Mouse (Mus musculus) C2C12 (cell line): ENCODE data around the gene Zfp36l2. TPM values are rescaled to one million over a fixed set of nuclear protein-coding genes. Genes with fewer than 3 reads are reported as not detected.

Experiments used
- H3K27me3 ChIP-seq: one replicate; pipeline ENCODE4 v1.6.1; 2011; ENCODE audit not compliant: control insufficient read depth, insufficient read depth, insufficient read length
- H3K36me3 ChIP-seq: one replicate; pipeline ENCODE4 v1.6.1; 2011; ENCODE audit not compliant: control insufficient read depth, insufficient read depth
- H3K4me3 ChIP-seq: one replicate; pipeline ENCODE4 v1.5.1; 2011; ENCODE audit warnings: mild to moderate bottlenecking, control low read depth; ENCODE audit not compliant: poor library complexity, insufficient read depth, severe bottlenecking
- H3K79me2 ChIP-seq: one replicate; pipeline ENCODE4 v1.6.1; 2011; ENCODE audit not compliant: control insufficient read depth, insufficient read depth
- H3K79me3 ChIP-seq: one replicate; pipeline ENCODE4 v1.6.1; 2011; ENCODE audit warnings: low read depth, control low read depth
- H3ac ChIP-seq: one replicate; pipeline ENCODE3; 2011; ENCODE audit warnings: low read depth; ENCODE audit not compliant: control insufficient read depth, insufficient read length
- CEBPB ChIP-seq: IDR thresholded peaks from one replicate; pipeline ENCODE4 v1.6.1; 2011; ENCODE audit warnings: low read depth, mild to moderate bottlenecking, control low read depth, moderate library complexity
- CTCF ChIP-seq: IDR thresholded peaks from one replicate; pipeline ENCODE4 v1.5.1; 2011; ENCODE audit not compliant: control insufficient read depth, insufficient read depth, insufficient read length
- FOSL1 ChIP-seq: IDR thresholded peaks from one replicate; pipeline ENCODE4 v1.8.0; 2011; ENCODE audit warnings: mild to moderate bottlenecking, low read length; ENCODE audit not compliant: poor library complexity, insufficient read depth, severe bottlenecking
- MAX ChIP-seq: IDR thresholded peaks from one replicate; pipeline ENCODE4 v1.6.1; 2011; ENCODE audit warnings: mild to moderate bottlenecking, control low read depth
- MYOD1 ChIP-seq: IDR thresholded peaks from one replicate; pipeline ENCODE4 v1.6.1; 2011; ENCODE audit warnings: low read depth; ENCODE audit not compliant: control insufficient read depth, insufficient read length
- MYOG ChIP-seq: IDR thresholded peaks from one replicate; pipeline ENCODE4 v1.6.1; 2011; ENCODE audit not compliant: control insufficient read depth, insufficient read length; ENCODE audit errors: extremely low read depth
- USF1 ChIP-seq: IDR thresholded peaks from one replicate; pipeline ENCODE4 v1.6.1; 2011; ENCODE audit warnings: low read depth, mild to moderate bottlenecking, control low read depth, moderate library complexity
- polyA plus RNA-seq: library from polyadenylated mRNA; unstranded; fragments of >200 nt; fragmentation: generic; extraction: Trizol; gene quantifications from one replicate; pipeline ENCODE4 v1.2.1, GENCODE M21; 2012; ENCODE audit warnings: missing spikeins

Zfp36l2 gene
- polyA plus RNA-seq, 1 experiment = 61.8 TPM

DNA sequence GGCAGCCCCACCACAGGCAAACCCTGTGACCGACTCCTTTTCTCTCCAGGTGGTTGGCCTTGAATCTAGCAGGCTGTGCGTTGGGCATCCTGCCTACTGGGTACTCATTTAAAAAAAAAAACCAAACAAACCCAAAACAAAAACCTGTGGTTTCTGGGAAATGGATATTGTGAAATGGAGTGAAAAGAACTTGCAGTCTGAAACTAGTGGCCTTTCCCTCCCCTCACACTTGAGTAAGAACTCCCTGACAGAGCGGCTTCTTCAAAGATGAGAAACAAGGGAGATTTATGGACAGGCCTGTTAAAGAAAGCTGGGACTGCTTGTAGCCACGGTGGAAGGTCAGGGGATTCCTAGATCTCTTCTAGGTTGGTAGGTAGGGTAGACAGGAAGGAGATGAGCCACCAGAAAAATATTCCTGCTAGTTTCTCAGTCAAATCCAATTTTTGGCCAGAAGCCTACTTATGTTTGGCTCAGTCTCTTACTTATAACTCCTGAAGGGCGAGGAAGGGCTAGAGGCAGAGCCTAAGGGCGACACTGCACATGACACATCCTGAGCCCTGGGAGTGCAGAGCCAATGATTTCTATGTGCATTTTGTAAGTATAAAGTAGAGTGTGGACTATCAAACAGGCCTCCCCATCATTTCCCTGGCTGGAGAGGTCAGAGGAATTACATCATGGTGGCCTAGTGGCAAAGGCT, 27.7 kb upstream of the Zfp36l2 start:
- Histone ChIP-seq H3ac (no peak overlapping the region), H3K79me2 (no peaks in the 10 kb centered on the region), H3K79me3 (no peaks in the 10 kb centered on the region), H3K36me3 (peaks cover 12% of the 10 kb centered on the region), H3K4me3 (no peak overlapping the region), H3K27me3 (no peaks in the 10 kb centered on the region)
- no peak for TF ChIP-seq CEBPB
- no peak for TF ChIP-seq MAX

DNA sequence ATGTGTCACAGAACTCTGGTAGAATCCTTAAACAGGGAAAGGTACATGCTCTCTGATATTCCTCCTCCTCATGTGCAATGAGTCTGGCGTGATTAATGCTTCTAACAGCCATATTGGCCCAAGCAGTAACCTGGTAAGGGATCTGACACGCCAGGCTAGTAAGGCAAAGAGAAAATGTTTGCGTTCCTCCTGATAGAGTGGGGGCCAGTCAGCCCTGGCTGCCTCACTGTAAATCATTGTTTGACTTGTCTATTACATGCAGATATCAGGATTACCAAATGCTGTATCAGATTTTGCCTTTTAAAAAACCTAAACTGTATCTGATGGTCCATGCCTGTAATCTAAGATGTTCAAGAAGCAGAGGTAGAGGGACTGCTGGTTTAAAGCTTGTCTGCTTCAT, 25.7 kb upstream of the Zfp36l2 start:
- no peaks in the 10 kb centered on the region for H3K27me3 ChIP-seq
- H3K4me3 ChIP-seq = no peak overlapping the region
- H3ac ChIP-seq = no peak overlapping the region

DNA sequence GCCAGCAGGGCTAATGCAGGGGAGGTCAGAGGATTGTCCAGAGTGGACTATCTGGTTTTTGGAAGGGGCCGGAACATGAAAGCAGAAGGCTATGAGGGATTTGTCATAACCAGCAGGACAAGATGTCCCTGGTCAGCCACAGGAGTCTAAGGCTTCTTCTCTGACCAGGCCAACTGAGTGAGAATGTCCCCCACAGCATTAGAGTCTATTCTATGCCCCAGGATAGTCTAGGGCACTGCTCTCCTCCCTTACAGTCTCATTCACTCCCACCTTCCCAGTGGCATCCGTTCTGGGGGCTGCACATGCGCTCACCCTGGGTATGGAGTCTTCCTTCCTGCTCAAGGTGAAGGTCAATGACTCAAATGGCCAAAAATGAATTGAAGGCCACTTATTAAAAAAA, 19.9 kb upstream of the Zfp36l2 start:
- Histone ChIP-seq H3K79me2 (no peaks in the 10 kb centered on the region), H3ac (no peak overlapping the region), H3K79me3 (no peaks in the 10 kb centered on the region), H3K4me3 (no peak overlapping the region), H3K27me3 (no peaks in the 10 kb centered on the region), H3K36me3 (peaks cover 11% of the 10 kb centered on the region)
- TF ChIP-seq MYOD1 (no peak), USF1 (no peak), FOSL1 (no peak), MYOG (no peak), CEBPB (no peak), CTCF (no peak), MAX (no peak)

More for the DNA sequence above, 25.7 kb upstream of the Zfp36l2 start:
- H3K79me2 ChIP-seq = no peaks in the 10 kb centered on the region
- no peaks in the 10 kb centered on the region for H3K36me3 ChIP-seq
- TF ChIP-seq MYOD1 (no peak), MAX (no peak), FOSL1 (no peak), MYOG (no peak), USF1 (no peak), CTCF (no peak), CEBPB (no peak)
- no peaks in the 10 kb centered on the region for H3K79me3 ChIP-seq

DNA sequence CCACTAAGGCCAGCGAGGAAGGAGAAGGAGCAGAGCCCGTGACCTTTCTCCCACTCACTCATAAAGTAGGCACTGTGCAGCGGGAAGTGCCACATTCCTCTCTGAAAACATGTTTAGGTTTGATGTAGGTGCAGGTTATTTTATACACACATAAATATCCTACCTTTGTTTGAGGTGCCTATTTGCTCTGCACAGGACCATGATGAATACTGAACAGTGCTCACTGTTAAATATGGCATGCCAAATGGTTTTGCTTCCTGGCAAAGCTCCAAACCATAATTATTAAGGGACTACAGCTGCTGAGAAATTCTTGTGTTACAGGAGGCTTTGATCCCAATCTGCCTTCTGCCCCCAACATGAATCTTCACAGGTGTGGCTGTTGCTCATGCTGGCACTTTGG, 18.5 kb upstream of the Zfp36l2 start:
- H3ac ChIP-seq = no peak overlapping the region
- H3K79me2 ChIP-seq = no peaks in the 10 kb centered on the region
- no peaks in the 10 kb centered on the region for H3K79me3 ChIP-seq
- H3K36me3 ChIP-seq = peaks cover 11% of the 10 kb centered on the region
- H3K27me3 ChIP-seq = no peaks in the 10 kb centered on the region
- TF ChIP-seq MYOG (no peak), CTCF (no peak), FOSL1 (no peak), CEBPB (no peak), MAX (no peak), USF1 (no peak), MYOD1 (no peak)
- no peak overlapping the region for H3K4me3 ChIP-seq

DNA sequence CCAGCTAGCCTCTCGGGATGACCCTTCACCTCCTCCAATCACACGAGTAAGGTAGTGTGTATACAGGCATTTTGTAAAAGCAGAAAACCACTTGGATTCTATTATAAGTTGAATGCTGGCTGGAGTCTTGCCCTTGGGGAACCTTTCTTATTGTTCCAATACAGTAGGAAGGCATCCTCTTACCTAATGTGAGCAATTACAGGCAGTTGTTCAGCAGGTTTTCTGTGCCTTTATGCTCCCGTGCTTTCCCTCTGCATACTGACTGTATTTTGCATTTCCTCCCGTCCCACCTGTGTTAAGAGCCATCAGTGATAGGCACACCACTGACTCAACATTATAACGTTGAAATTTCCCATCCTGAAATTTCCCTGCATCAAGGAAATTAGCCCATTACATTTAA, 17.2 kb upstream of the Zfp36l2 start:
- Histone ChIP-seq H3K79me3 (no peaks in the 10 kb centered on the region), H3K27me3 (no peaks in the 10 kb centered on the region), H3K4me3 (no peak overlapping the region), H3ac (no peak overlapping the region), H3K79me2 (no peaks in the 10 kb centered on the region), H3K36me3 (peaks cover 17% of the 10 kb centered on the region)
- TF ChIP-seq CTCF (no peak), MAX (no peak), MYOD1 (no peak)

DNA sequence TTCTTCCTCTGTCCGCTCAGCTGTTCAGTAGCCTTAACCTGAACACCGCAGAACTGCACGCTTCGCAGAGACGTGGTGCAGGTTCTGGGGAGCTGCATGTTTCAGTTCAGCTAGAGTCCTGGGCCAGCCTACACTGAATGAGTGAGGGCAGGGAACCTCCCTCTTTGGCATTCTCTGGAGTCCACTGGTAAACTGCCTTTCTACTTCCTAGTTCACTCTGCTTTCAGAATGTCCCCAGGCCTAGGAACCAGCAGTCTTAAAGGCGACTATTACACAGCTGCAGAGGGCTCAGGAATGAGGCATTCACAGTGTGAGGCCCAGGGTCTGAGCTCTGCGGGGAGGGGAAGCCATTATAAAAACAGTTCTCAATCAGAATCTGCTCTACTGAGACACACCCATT, 15.6 kb upstream of the Zfp36l2 start:
- Histone ChIP-seq H3K4me3 (no peak overlapping the region), H3K79me3 (no peaks in the 10 kb centered on the region), H3K27me3 (no peaks in the 10 kb centered on the region), H3ac (no peak overlapping the region), H3K79me2 (no peaks in the 10 kb centered on the region), H3K36me3 (peaks cover 17% of the 10 kb centered on the region)
- TF ChIP-seq CEBPB (no peak), USF1 (no peak), MYOD1 (no peak), CTCF (no peak), FOSL1 (no peak), MYOG (no peak), MAX (no peak)
